Mouse (Mus musculus) ovary, postnatal 36 days (tissue): ENCODE results near the gene Nup98.

Experiments
- DNase-seq: peaks from one replicate; pipeline ENCODE4 v3.0.0; 2022; ENCODE audit warnings: low spot score, mixed read lengths

Nup98 gene

GRCm38 (mm10) chr7:102229814-102230213, 19.8 kb upstream of the Nup98 start:
- no peak for DNase-seq

- DNase-seq: no peak
Observed at GRCm38 (mm10) chr7:102228049-102228670, 18.2 kb upstream of the Nup98 start.

- DNase-seq: no peak
Observed at GRCm38 (mm10) chr7:102226051-102226450, 16.1 kb upstream of the Nup98 start.

- DNase-seq: peak; percentile 61
Observed at GRCm38 (mm10) chr7:102223883-102224738, 14.1 kb upstream of the Nup98 start.

GRCm38 (mm10) chr7:102222830-102223556, 13.0 kb upstream of the Nup98 start:
- DNase-seq: peak; percentile 80

- DNase-seq: no peak
Observed at GRCm38 (mm10) chr7:102222336-102222735, 12.4 kb upstream of the Nup98 start.

GRCm38 (mm10) chr7:102221899-102222298, 11.9 kb upstream of the Nup98 start:
- no peak for DNase-seq

- no peak for DNase-seq
Observed at GRCm38 (mm10) chr7:102211071-102211470, 1.1 kb upstream of the Nup98 start.

GRCm38 (mm10) chr7:102208806-102209363, 1.1 kb downstream of the Nup98 start:
- DNase-seq: no peak

- no peak for DNase-seq
Observed at GRCm38 (mm10) chr7:102205646-102206045, 4.3 kb downstream of the Nup98 start.

GRCm38 (mm10) chr7:102204296-102204857, 5.6 kb downstream of the Nup98 start:
- DNase-seq: no peak

- DNase-seq: no peak
Observed at GRCm38 (mm10) chr7:102200996-102201785, 8.8 kb downstream of the Nup98 start.

GRCm38 (mm10) chr7:102200576-102200975, 9.4 kb downstream of the Nup98 start:
- no peak for DNase-seq

- no peak for DNase-seq
Observed at GRCm38 (mm10) chr7:102192356-102192755, 17.6 kb downstream of the Nup98 start.

GRCm38 (mm10) chr7:102183849-102184248, 26.1 kb downstream of the Nup98 start:
- DNase-seq: no peak

GRCm38 (mm10) chr7:102170300-102170699, 39.7 kb downstream of the Nup98 start:
- DNase-seq: no peak

GRCm38 (mm10) chr7:102153691-102154090, 56.3 kb downstream of the Nup98 start:
- no peak for DNase-seq

- no peak for DNase-seq
Observed at GRCm38 (mm10) chr7:102137898-102138297, 72.1 kb downstream of the Nup98 start.

- no peak for DNase-seq
Observed at GRCm38 (mm10) chr7:102137464-102137863, 72.5 kb downstream of the Nup98 start.

GRCm38 (mm10) chr7:102132395-102132794, 77.6 kb downstream of the Nup98 start:
- DNase-seq: no peak

GRCm38 (mm10) chr7:102120326-102120725, 89.7 kb downstream of the Nup98 start:
- DNase-seq: no peak
